In genomic region chr7:145335199-145335598, GRCm38 (mm10) we compare ENCODE assay signal across 18 mouse cellular contexts. TPM values are rescaled to one million over a fixed set of nuclear protein-coding genes. Genes with fewer than 3 reads are reported as not detected.
DNase-seq lines count a peak whose midpoint lies in the region; ATAC-seq and TF ChIP-seq lines count a peak whose summit lies in the region.
"Had no signal": no experiment of that assay in that cellular context is flagged by ENCODE, and none has a peak within 500 bp of the region (broad histone marks: within the 10 kb centered on the region; RNA-seq: fewer than 3 reads in every experiment).

No protein-coding gene starts in this region.

- no peak overlapping the region for H3K4me2 ChIP-seq in forebrain, postnatal 0 days (ENCODE audit: low read depth)

- H3K9me3 ChIP-seq in forebrain, postnatal 0 days (ENCODE audit: low read length), result no peaks in the 10 kb centered on the region

- DNase-seq in heart, adult 18-20 months, result peak; percentile 15 to 28
- no peak for DNase-seq in heart, postnatal 25 days (ENCODE audit: low spot score)
- peak; percentile 34 for DNase-seq in adipocyte (ENCODE audit: low spot score)
- peak; percentile 94 to 98 for DNase-seq in cerebellum, adult 2 months
- no peak for DNase-seq in forebrain, postnatal 0 days
- DNase-seq in gastrocnemius, postnatal 25 days, result no peak
- DNase-seq in kidney, adult 9 months, result no peak
- DNase-seq in kidney, adult 2 months, result no peak
- DNase-seq: adrenal gland, postnatal 36 days; B cell, adult 2 months; liver, postnatal 0 days had no signal

- H3K4me1 ChIP-seq in cerebellum, adult 2 months (ENCODE audit: control insufficient read depth, insufficient read depth, low read length), result peaks cover 62% of the 10 kb centered on the region
- H3K4me1 ChIP-seq in forebrain, postnatal 0 days (ENCODE audit: insufficient read depth), result no peaks in the 10 kb centered on the region
- H3K4me1 ChIP-seq in kidney, adult 2 months (ENCODE audit: control insufficient read depth, insufficient read depth, low read length), result no peaks in the 10 kb centered on the region

- no peak for TF ChIP-seq CTCF in cerebellum, adult 2 months (IDR thresholded peaks at IDR 0.05; ENCODE audit: borderline replicate concordance, insufficient read depth, low read depth, low read length)
- TF ChIP-seq CTCF in forebrain, postnatal 0 days (IDR thresholded peaks at IDR 0.05; ENCODE audit: low read depth), result no peak
- no peak for TF ChIP-seq CTCF in kidney, adult 2 months (conservative IDR thresholded peaks at IDR 0.05; ENCODE audit: insufficient read depth, insufficient read length, low read depth, low read length)

- intact Hi-C loops in heart, postnatal 25 days (cut with DNase I), result no loop called here

- H3K27ac ChIP-seq in cerebellum, adult 2 months (ENCODE audit: insufficient read depth, low read length), result peak overlapping the region; percentile 98
- no peak overlapping the region for H3K27ac ChIP-seq in forebrain, postnatal 0 days (ENCODE audit: low read depth, low read length)
- no peak overlapping the region for H3K27ac ChIP-seq in kidney, adult 2 months (ENCODE audit: insufficient read depth, low read depth, low read length)
- H3K27ac ChIP-seq: macrophage had no signal

- TF ChIP-seq POLR2A in cerebellum, adult 2 months (IDR thresholded peaks at IDR 0.05; ENCODE audit: borderline replicate concordance, insufficient read depth, low read length), result 0 out of 2 replicates have a peak, but pooled peaks have one; percentile 31
- no peak for TF ChIP-seq POLR2A in kidney, adult 2 months (IDR thresholded peaks at IDR 0.05; ENCODE audit: low read depth, low read length)

- H3K36me3 ChIP-seq in forebrain, postnatal 0 days (ENCODE audit: insufficient read depth), result no peaks in the 10 kb centered on the region
- no peaks in the 10 kb centered on the region for H3K36me3 ChIP-seq in kidney, adult 2 months (ENCODE audit: control insufficient read depth, insufficient read depth, low read length)

- no peaks in the 10 kb centered on the region for H3K27me3 ChIP-seq in cerebellum, adult 2 months (ENCODE audit: control insufficient read depth, insufficient read depth, low read length)
- H3K27me3 ChIP-seq in forebrain, postnatal 0 days (ENCODE audit: insufficient read depth, low read length), result no peaks in the 10 kb centered on the region
- no peaks in the 10 kb centered on the region for H3K27me3 ChIP-seq in kidney, adult 2 months (replicated peaks; ENCODE audit: control insufficient read depth, insufficient read depth, low read length)

- no peak overlapping the region for H3K4me3 ChIP-seq in cerebellum, adult 2 months (replicated peaks; ENCODE audit: insufficient read depth, low read depth, low read length)
- H3K4me3 ChIP-seq in forebrain, postnatal 0 days (ENCODE audit: low read depth, low read length), result no peak overlapping the region
- H3K4me3 ChIP-seq in kidney, adult 2 months (ENCODE audit: insufficient read depth, low read depth, low read length), result no peak overlapping the region

- peak; percentile 58 for ATAC-seq in forebrain, postnatal 0 days
- ATAC-seq: liver, postnatal 0 days; midbrain, embryonic 16.5 days had no signal

- H3K9ac ChIP-seq in forebrain, postnatal 0 days, result no peak overlapping the region
- H3K9ac ChIP-seq: liver, postnatal 0 days had no signal

RNA-seq across cellular contexts. Expression of gene Mrgprd, which starts 20.6 kb away (rescaled TPM):
- total RNA-seq in heart, adult 18-20 months (2021), result not detected
- total RNA-seq in heart, postnatal 25 days (2021), result not detected
- not detected in 2 replicates for polyA plus RNA-seq in cerebellum, adult 2 months (2012; rRNA removed)
- not detected in 2 replicates for total RNA-seq in forebrain, postnatal 0 days (2014; rRNA removed)
- polyA plus RNA-seq in forebrain, postnatal 0 days (2015; fragmentation: Nextera tagmentation; extraction: Ambion mirVana), result not detected in 2 replicates
- total RNA-seq in gastrocnemius, postnatal 25 days (2021), result not detected
- polyA plus RNA-seq in kidney, adult 2 months (2012; rRNA removed), result not detected in 2 replicates
- total RNA-seq: adrenal gland, postnatal 36 days; gastrocnemius, adult 18-20 months; left cerebral cortex, postnatal 25 days had no signal
- polyA plus RNA-seq: heart, embryonic 16.5 days; kidney, embryonic 14.5 days; liver, postnatal 0 days; macrophage; midbrain, embryonic 16.5 days; stomach, embryonic 14.5 days had no signal

RNA-seq across cellular contexts. Expression of gene Mrgprf, which starts 34.6 kb away (rescaled TPM):
- total RNA-seq in heart, adult 18-20 months (2021), result 1 to 10 TPM; 2.1 to 2.4 TPM
- total RNA-seq in heart, postnatal 25 days (2021), result 1 to 10 TPM; 4.3 to 5.5 TPM
- 24.0 and 30.8 TPM in 2 replicates for polyA plus RNA-seq in cerebellum, adult 2 months (2012; rRNA removed)
- total RNA-seq in forebrain, postnatal 0 days (2014; rRNA removed), result 2.4 and 4.4 TPM in 2 replicates
- 3.4 and 3.7 TPM in 2 replicates for polyA plus RNA-seq in forebrain, postnatal 0 days (2015; fragmentation: Nextera tagmentation; extraction: Ambion mirVana)
- 1 to 10 TPM; 2.7 to 3.3 TPM for total RNA-seq in gastrocnemius, postnatal 25 days (2021)
- 6.5 and 8.9 TPM in 2 replicates for polyA plus RNA-seq in kidney, adult 2 months (2012; rRNA removed)
- polyA plus RNA-seq: macrophage had no signal

RNA-seq across cellular contexts. Expression of gene Tpcn2, which starts 51.4 kb away (rescaled TPM):
- total RNA-seq in heart, adult 18-20 months (2021), result 1 to 10 TPM; 1.7 to 3.4 TPM
- 1 to 10 TPM; 3.0 to 4.2 TPM for total RNA-seq in heart, postnatal 25 days (2021)
- 24.4 and 29.0 TPM in 2 replicates for polyA plus RNA-seq in cerebellum, adult 2 months (2012; rRNA removed)
- 2.5 and 2.9 TPM in 2 replicates for total RNA-seq in forebrain, postnatal 0 days (2014; rRNA removed)
- polyA plus RNA-seq in forebrain, postnatal 0 days (2015; fragmentation: Nextera tagmentation; extraction: Ambion mirVana), result 1.2 and 1.3 TPM in 2 replicates
- total RNA-seq in gastrocnemius, postnatal 25 days (2021), result 1 to 10 TPM; 2.1 to 2.4 TPM
- 9.5 and 11.7 TPM in 2 replicates for polyA plus RNA-seq in kidney, adult 2 months (2012; rRNA removed)

Comparison
In these comparisons a context has a peak if more than half of its experiments do, and no peak if none do; other contexts are left out.
1. DNase-seq: peak in heart, adult 18-20 months (2 of 2), adipocyte (single experiment) and cerebellum, adult 2 months (2 of 2); none in heart, postnatal 25 days (single experiment), forebrain, postnatal 0 days (single experiment), gastrocnemius, postnatal 25 days (single experiment), kidney, adult 9 months (single experiment) and kidney, adult 2 months (single experiment).